Mouse (Mus musculus) urinary bladder, postnatal 10 days (tissue): ENCODE results near the gene Xrcc3.
A peak's percentile ranks its signal among the peaks of the same experiment; 100 is the strongest.

Experiments
- DNase-seq: peaks from one replicate; pipeline ENCODE4 v3.0.0; 2022; ENCODE audit warnings: low spot score

Xrcc3 gene

GRCm38 (mm10) chr12:111814769-111815762 is 1.4 kb upstream of the Xrcc3 start:
- no peak for DNase-seq

GRCm38 (mm10) chr12:111813111-111813765 is 435 bp downstream of the Xrcc3 start:
- no peak for DNase-seq

GRCm38 (mm10) chr12:111812611-111813010 is 1.1 kb downstream of the Xrcc3 start:
- no peak for DNase-seq

GRCm38 (mm10) chr12:111812075-111812474 is 1.6 kb downstream of the Xrcc3 start:
- no peak for DNase-seq

- peak; percentile 42 for DNase-seq
Measured at GRCm38 (mm10) chr12:111809762-111810161, 3.9 kb downstream of the Xrcc3 start.

GRCm38 (mm10) chr12:111808775-111809174 is 4.9 kb downstream of the Xrcc3 start:
- no peak for DNase-seq

- DNase-seq, result no peak
Measured at GRCm38 (mm10) chr12:111803538-111803937, 10.1 kb downstream of the Xrcc3 start.

GRCm38 (mm10) chr12:111800459-111801183 is 13.1 kb downstream of the Xrcc3 start:
- no peak for DNase-seq

GRCm38 (mm10) chr12:111798493-111798892 is 15.2 kb downstream of the Xrcc3 start:
- DNase-seq, result no peak

GRCm38 (mm10) chr12:111797251-111797650 is 16.4 kb downstream of the Xrcc3 start:
- no peak for DNase-seq

GRCm38 (mm10) chr12:111795180-111795895 is 18.3 kb downstream of the Xrcc3 start:
- DNase-seq, result no peak

- DNase-seq, result no peak
Measured at GRCm38 (mm10) chr12:111794526-111795179, 19.0 kb downstream of the Xrcc3 start.

GRCm38 (mm10) chr12:111794102-111794501 is 19.6 kb downstream of the Xrcc3 start:
- no peak for DNase-seq

- DNase-seq, result no peak
Measured at GRCm38 (mm10) chr12:111791474-111792104, 22.1 kb downstream of the Xrcc3 start.

GRCm38 (mm10) chr12:111790631-111791030 is 23.0 kb downstream of the Xrcc3 start:
- no peak for DNase-seq

- DNase-seq, result no peak
Measured at GRCm38 (mm10) chr12:111790090-111790489, 23.6 kb downstream of the Xrcc3 start.

GRCm38 (mm10) chr12:111787015-111787414 is 26.7 kb downstream of the Xrcc3 start:
- DNase-seq, result no peak

- no peak for DNase-seq
Measured at GRCm38 (mm10) chr12:111785174-111785573, 28.5 kb downstream of the Xrcc3 start.

- no peak for DNase-seq
Measured at GRCm38 (mm10) chr12:111779544-111779943, 34.1 kb downstream of the Xrcc3 start.

GRCm38 (mm10) chr12:111777919-111778318 is 35.8 kb downstream of the Xrcc3 start:
- DNase-seq, result no peak

- no peak for DNase-seq
Measured at GRCm38 (mm10) chr12:111774845-111775244, 38.8 kb downstream of the Xrcc3 start.
